9 mouse cellular contexts compared by ENCODE assay signal in the genomic region with DNA sequence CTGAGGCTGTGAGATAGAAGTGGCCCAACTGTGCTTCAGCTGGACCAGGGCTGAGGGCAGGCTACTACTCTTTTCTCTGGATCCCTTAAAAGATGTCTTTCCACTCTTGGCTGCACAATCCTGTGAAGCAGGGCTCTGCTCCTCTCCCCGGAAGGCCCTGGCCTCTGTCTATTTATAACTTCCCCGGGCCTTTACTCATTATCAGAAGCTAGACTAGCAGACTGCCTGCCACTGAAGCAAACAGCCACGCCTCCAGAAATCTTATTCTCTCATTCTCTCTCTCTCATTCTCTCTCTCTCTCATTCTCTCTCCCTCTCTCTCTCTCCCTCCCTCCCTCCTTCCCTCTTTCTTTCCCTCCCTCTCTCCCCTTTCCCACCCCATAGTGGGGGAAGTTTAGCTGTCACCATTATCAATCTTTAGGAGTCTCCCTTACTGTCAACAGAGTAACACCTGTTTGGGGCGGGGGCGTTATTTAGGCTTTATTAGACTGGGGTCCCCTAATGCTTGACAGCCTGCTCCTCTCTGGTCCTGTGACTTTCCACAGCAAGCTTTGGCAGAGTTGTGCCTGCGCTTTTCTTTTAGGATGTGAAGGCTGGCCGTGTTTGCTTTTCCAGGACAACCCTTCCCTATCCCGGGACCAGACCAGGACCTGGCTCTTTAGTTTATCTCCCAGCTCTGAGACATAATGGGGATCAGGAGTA. TPM values are rescaled to one million over a fixed set of nuclear protein-coding genes. Genes with fewer than 3 reads are reported as not detected.
DNase-seq lines count a peak whose midpoint lies in the region; ATAC-seq and TF ChIP-seq lines count a peak whose summit lies in the region.
"Had no signal": no experiment of that assay in that cellular context is flagged by ENCODE, and none has a peak within 500 bp of the region (broad histone marks: within the 10 kb centered on the region; RNA-seq: fewer than 3 reads in every experiment).

No protein-coding gene starts in this region.

- peaks cover 20% of the 10 kb centered on the region for H3K4me1 ChIP-seq in forebrain, embryonic 16.5 days (replicated peaks; ENCODE audit: control insufficient read depth, insufficient read depth, low read length)
- no peaks in the 10 kb centered on the region for H3K4me1 ChIP-seq in intestine, postnatal 0 days (replicated peaks; ENCODE audit: control insufficient read depth, insufficient read depth, low read length)
- H3K4me1 ChIP-seq in midbrain, postnatal 0 days (ENCODE audit: insufficient read depth, low read length), result peaks cover 10% of the 10 kb centered on the region

- no peak overlapping the region for H3K9ac ChIP-seq in forebrain, embryonic 16.5 days (replicated peaks; ENCODE audit: low read depth, low read length)
- 0 out of 2 replicates have a peak overlapping the region, but pooled peaks have one; percentile 23 for H3K9ac ChIP-seq in intestine, postnatal 0 days (ENCODE audit: low read depth, low read length)
- H3K9ac ChIP-seq in midbrain, postnatal 0 days (replicated peaks; ENCODE audit: low read length, poor library complexity, severe bottlenecking), result no peak overlapping the region

- H3K9me3 ChIP-seq in forebrain, embryonic 16.5 days (ENCODE audit: control insufficient read depth, low read length), result no peaks in the 10 kb centered on the region
- no peaks in the 10 kb centered on the region for H3K9me3 ChIP-seq in intestine, postnatal 0 days (ENCODE audit: control insufficient read depth)
- no peaks in the 10 kb centered on the region for H3K9me3 ChIP-seq in midbrain, postnatal 0 days (ENCODE audit: low read length)

- H3K4me3 ChIP-seq in forebrain, embryonic 16.5 days (replicated peaks; ENCODE audit: low read length), result peak overlapping the region; percentile 46
- peak overlapping the region; percentile 39 for H3K4me3 ChIP-seq in intestine, postnatal 0 days (ENCODE audit: low read depth, low read length)
- H3K4me3 ChIP-seq in midbrain, postnatal 0 days (ENCODE audit: low read depth, low read length), result peak overlapping the region; percentile 45
- H3K4me3 ChIP-seq: erythroblast, embryonic 14.5 days had no signal

- peak; percentile 30 for DNase-seq in kidney, adult 11 months
- no peak for DNase-seq in kidney, adult 18-20 months
- no peak for DNase-seq in midbrain, postnatal 0 days (ENCODE audit: low spot score)
- DNase-seq in layer of hippocampus, postnatal 14 days (ENCODE audit: low spot score in 2 of 2), result no peak
- DNase-seq in right cerebral cortex, adult 18-20 months, result no peak
- no peak for DNase-seq in spleen, postnatal 10 days (ENCODE audit: low spot score in 2 of 2)

- no peak overlapping the region for H3K27ac ChIP-seq in forebrain, embryonic 16.5 days (ENCODE audit: low read length)
- H3K27ac ChIP-seq in intestine, postnatal 0 days (ENCODE audit: low read depth, low read length), result peak overlapping the region; percentile 9; the same call in 1 of the 2 replicates
- no peak overlapping the region for H3K27ac ChIP-seq in midbrain, postnatal 0 days (ENCODE audit: low read depth, low read length)

- H3K4me2 ChIP-seq in forebrain, embryonic 16.5 days (ENCODE audit: low read length), result peak overlapping the region; percentile 85
- peak overlapping the region; percentile 86 for H3K4me2 ChIP-seq in intestine, postnatal 0 days (replicated peaks; ENCODE audit: low read depth)
- peak overlapping the region; percentile 91 for H3K4me2 ChIP-seq in midbrain, postnatal 0 days (ENCODE audit: low read depth, low read length, poor library complexity, severe bottlenecking)

- H3K27me3 ChIP-seq in forebrain, embryonic 16.5 days (replicated peaks; ENCODE audit: control insufficient read depth, insufficient read depth, low read length), result peaks cover 6% of the 10 kb centered on the region; the same call in 1 of the 2 replicates
- H3K27me3 ChIP-seq in intestine, postnatal 0 days (replicated peaks; ENCODE audit: control insufficient read depth, insufficient read depth, low read length), result no peaks in the 10 kb centered on the region
- H3K27me3 ChIP-seq in midbrain, postnatal 0 days (ENCODE audit: insufficient read depth, low read length), result no peaks in the 10 kb centered on the region

- no peak for TF ChIP-seq CTCF in intestine, postnatal 0 days (IDR thresholded peaks at IDR 0.05; ENCODE audit: low read depth)
- TF ChIP-seq CTCF in midbrain, postnatal 0 days (IDR thresholded peaks at IDR 0.05), result no peak

- no peak for ATAC-seq in forebrain, embryonic 16.5 days
- no peak for ATAC-seq in intestine, postnatal 0 days
- ATAC-seq in midbrain, postnatal 0 days (ENCODE audit: low FRiP score), result no peak

- WGBS in forebrain, embryonic 16.5 days, result 32% methylated on average over 8 of the region's 8 CpGs
- 28% methylated on average over 8 of the region's 8 CpGs for WGBS in intestine, postnatal 0 days
- WGBS in midbrain, postnatal 0 days, result 38% methylated on average over 8 of the region's 8 CpGs

- H3K36me3 ChIP-seq in forebrain, embryonic 16.5 days (ENCODE audit: control insufficient read depth, insufficient read depth), result no peaks in the 10 kb centered on the region
- H3K36me3 ChIP-seq in intestine, postnatal 0 days (ENCODE audit: control insufficient read depth, insufficient read depth), result no peaks in the 10 kb centered on the region
- H3K36me3 ChIP-seq in midbrain, postnatal 0 days (ENCODE audit: insufficient read depth, low read length), result no peaks in the 10 kb centered on the region

RNA-seq across cellular contexts. Expression of gene Dysf, which starts 0.9 kb away (rescaled TPM):
- 1.7 and 1.8 TPM in 2 replicates for polyA plus RNA-seq in forebrain, embryonic 16.5 days (2015; fragmentation: Nextera tagmentation; extraction: Ambion mirVana)
- polyA plus RNA-seq in intestine, postnatal 0 days (2015; fragmentation: Nextera tagmentation; extraction: Ambion mirVana), result 5.1 and 5.9 TPM in 2 replicates
- total RNA-seq in midbrain, postnatal 0 days (2014; rRNA removed), result 1.4 and 1.8 TPM in 2 replicates
- 1.7 and 2.0 TPM in 2 replicates for polyA plus RNA-seq in midbrain, postnatal 0 days (2015; fragmentation: Nextera tagmentation; extraction: Ambion mirVana)
- total RNA-seq in layer of hippocampus, postnatal 14 days (2021), result 1 to 10 TPM; 3.1 to 3.9 TPM
